Mouse (Mus musculus) ES-E14 (cell line): Measurements from ENCODE around the gene Vegfd. TPM values are rescaled to one million over a fixed set of nuclear protein-coding genes. Genes with fewer than 3 reads are reported as not detected.

ENCODE experiments used
- DNase-seq: peaks from one replicate; pipeline ENCODE4 v3.0.0-alpha.2; 2013; ENCODE audit warnings: low read depth, low spot score
- H3K27ac ChIP-seq: 2 replicates; pipeline ENCODE4 v1.5.1; 2012; ENCODE audit warnings: low read depth, mild to moderate bottlenecking, low read length, moderate library complexity, mixed read lengths; ENCODE audit not compliant: poor library complexity, insufficient read depth, severe bottlenecking
- H3K36me3 ChIP-seq: 2 replicates; pipeline ENCODE4 v1.6.1; 2012; ENCODE audit warnings: mild to moderate bottlenecking, low read length, moderate library complexity, mixed read lengths; ENCODE audit not compliant: control insufficient read depth, poor library complexity, insufficient read depth, severe bottlenecking
- H3K4me1 ChIP-seq, 2 experiments: fragments of 150-350 bp in 1 of 2; sonication (generic) in 1 of 2; 2 replicates each; pipeline ENCODE4 v1.6.1; 2012; ENCODE audit warnings: low read length in 2 of 2, mild to moderate bottlenecking in 1 of 2, mixed read lengths in 1 of 2; ENCODE audit not compliant: control insufficient read depth in 2 of 2, insufficient read depth in 2 of 2, poor library complexity in 1 of 2
- H3K4me3 ChIP-seq, 2 experiments: fragments of 150-350 bp in 1 of 2; sonication (generic) in 1 of 2; 2 replicates each; pipeline ENCODE4 v1.5.1; 2012; ENCODE audit warnings: low read length in 2 of 2, low read depth in 1 of 2, mild to moderate bottlenecking in 1 of 2, mixed read lengths in 1 of 2; ENCODE audit not compliant: insufficient read depth in 1 of 2, poor library complexity in 1 of 2, severe bottlenecking in 1 of 2
- H3K9ac ChIP-seq: 2 replicates; pipeline ENCODE4 v1.6.1; 2012; ENCODE audit warnings: low read depth, mild to moderate bottlenecking, low read length, mixed read lengths; ENCODE audit not compliant: poor library complexity, insufficient read depth, severe bottlenecking
- H3K9me3 ChIP-seq: fragments of 150-350 bp; sonication (generic); 2 replicates; pipeline ENCODE4 v1.6.1; 2012; ENCODE audit warnings: low read depth, mild to moderate bottlenecking, low read length; ENCODE audit not compliant: control insufficient read depth, insufficient read depth
- CHD2 ChIP-seq: IDR thresholded peaks from 2 replicates; pipeline ENCODE4 v1.6.1; 2014; ENCODE audit warnings: mild to moderate bottlenecking, low read depth, low read length, inconsistent platforms
- HCFC1 ChIP-seq: IDR thresholded peaks from 2 replicates; pipeline ENCODE4 v1.6.1; 2012; ENCODE audit warnings: low read length, inconsistent platforms, borderline replicate concordance; ENCODE audit not compliant: insufficient read depth
- MAFK ChIP-seq: IDR thresholded peaks from 2 replicates; pipeline ENCODE4 v1.6.1; 2014; ENCODE audit warnings: mild to moderate bottlenecking, low read depth, low read length, inconsistent platforms; ENCODE audit not compliant: insufficient read depth
- ZC3H11A ChIP-seq: IDR thresholded peaks from 2 replicates; pipeline ENCODE4 v1.6.1; 2012; ENCODE audit warnings: low read depth, mild to moderate bottlenecking, inconsistent platforms, low read length, borderline replicate concordance
- ZNF384 ChIP-seq: IDR thresholded peaks from 2 replicates; pipeline ENCODE4 v1.6.1; 2012; ENCODE audit warnings: low read depth, low read length, inconsistent platforms
- in situ Hi-C, 2 experiments: fragments of 600-800 bp; cut with MboI; formaldehyde crosslinking; loops; one replicate each; pipeline ENCODE4 v1.15.1; 2025; ENCODE audit warnings: low sequenced_read_pairs in 2 of 2, inconsistent platforms in 1 of 2; ENCODE audit not compliant: unreplicated experiment in 2 of 2
- total RNA-seq: library from RNA; depleted of rRNA; stranded (reverse); fragments of 300-350 nt; gene quantifications from 2 replicates; pipeline ENCODE4 v1.2.3, GENCODE M21; 2012

Vegfd gene
- total RNA-seq, 1 experiment = 0.76 TPM

GRCm38 (mm10) chrX:164345359-164345938 is 27.7 kb upstream of the Vegfd start:
- Histone ChIP-seq H3K27ac (no peak overlapping the region), H3K4me3 (no peak overlapping the region), H3K36me3 (no peaks in the 10 kb centered on the region), H3K9me3 (no peaks in the 10 kb centered on the region), H3K9ac (no peak overlapping the region), H3K4me1 (no peaks in the 10 kb centered on the region)
- no peak for DNase-seq
- TF ChIP-seq ZNF384 = no peak
- no peak for TF ChIP-seq CHD2
- no peak for TF ChIP-seq MAFK
- in situ Hi-C loops = no loop called here

- Histone ChIP-seq H3K27ac (no peak overlapping the region), H3K4me1 (no peaks in the 10 kb centered on the region), H3K4me3 (no peak overlapping the region), H3K9me3 (no peaks in the 10 kb centered on the region), H3K9ac (no peak overlapping the region), H3K36me3 (no peaks in the 10 kb centered on the region)
- DNase-seq = no peak
- TF ChIP-seq MAFK (no peak), ZNF384 (no peak), ZC3H11A (no peak), CHD2 (no peak), HCFC1 (no peak)
- in situ Hi-C loops = no loop called here
Measured at GRCm38 (mm10) chrX:164348937-164349336, 24.2 kb upstream of the Vegfd start.

DNA sequence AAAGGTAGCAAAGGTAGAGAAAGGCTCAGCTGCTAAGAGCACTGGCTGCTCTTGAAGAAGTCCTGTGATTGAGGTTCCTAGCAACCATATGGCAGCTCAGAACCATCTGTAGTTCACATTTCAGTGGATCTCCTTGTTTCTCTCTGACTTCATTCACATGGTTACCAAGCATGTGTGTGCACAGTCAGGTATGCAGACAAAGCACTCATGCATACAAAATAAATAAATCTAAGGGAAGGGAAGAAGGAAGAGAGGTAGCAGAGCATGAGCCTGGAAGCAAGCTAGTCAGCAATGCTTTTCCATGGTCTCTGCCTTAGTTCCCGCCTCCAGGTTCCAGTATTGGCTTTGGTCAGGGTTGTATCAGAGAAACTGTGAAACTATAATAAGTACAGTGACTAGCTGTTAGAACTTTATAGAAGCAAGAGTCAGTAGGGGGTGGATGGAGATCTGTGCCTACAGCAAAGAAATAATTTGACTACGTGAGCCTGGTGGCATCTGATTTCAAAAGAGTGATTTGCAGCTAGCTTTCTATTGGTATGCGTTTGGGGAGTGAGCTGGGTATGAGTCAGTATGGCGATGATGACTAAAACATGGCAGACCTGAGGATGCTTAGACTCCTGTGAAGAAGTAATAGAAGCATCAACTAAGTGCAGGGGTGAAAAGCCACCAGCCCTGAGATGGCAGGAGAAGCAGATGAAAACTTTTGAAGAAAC is 7.9 kb upstream of the Vegfd start:
- H3K9ac ChIP-seq = no peak overlapping the region
- no peaks in the 10 kb centered on the region for H3K4me1 ChIP-seq
- H3K36me3 ChIP-seq = no peaks in the 10 kb centered on the region
- TF ChIP-seq CHD2 (no peak), HCFC1 (no peak), ZNF384 (no peak), ZC3H11A (no peak), MAFK (no peak)
- no peaks in the 10 kb centered on the region for H3K9me3 ChIP-seq
- no peak overlapping the region for H3K4me3 ChIP-seq
- in situ Hi-C loops = no loop called here
- H3K27ac ChIP-seq = no peak overlapping the region
- DNase-seq = no peak

DNA sequence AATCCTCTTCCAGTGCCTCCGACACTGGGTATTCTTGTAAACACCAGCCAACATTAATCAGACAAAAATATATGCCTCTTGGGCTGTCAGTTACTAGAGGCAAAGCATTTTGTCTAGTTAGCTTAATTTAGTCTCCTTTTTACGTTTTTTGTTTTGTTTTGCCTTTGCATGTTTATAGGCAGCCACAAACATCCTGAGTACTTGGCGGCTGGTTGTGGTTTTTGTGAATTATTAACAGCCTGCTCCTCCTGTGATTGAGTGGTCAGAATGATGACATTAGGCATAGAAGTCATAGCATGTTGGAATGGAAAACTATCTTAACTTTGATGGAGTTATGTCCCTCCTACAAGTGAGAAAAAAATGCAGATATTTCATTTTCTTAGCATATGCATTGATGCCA is 2.6 kb upstream of the Vegfd start:
- TF ChIP-seq CHD2 (no peak), HCFC1 (no peak), ZC3H11A (no peak), MAFK (no peak), ZNF384 (no peak)
- no peak overlapping the region for H3K9ac ChIP-seq
- in situ Hi-C loops = no loop called here
- H3K4me1 ChIP-seq = no peaks in the 10 kb centered on the region
- H3K36me3 ChIP-seq = no peaks in the 10 kb centered on the region
- H3K9me3 ChIP-seq = no peaks in the 10 kb centered on the region
- no peak for DNase-seq
- no peak overlapping the region for H3K27ac ChIP-seq
- no peak overlapping the region for H3K4me3 ChIP-seq
